ENCODE assay signal across 15 mouse cellular contexts in genomic region chr4:12491306-12491705, GRCm38 (mm10).
DNase-seq lines count a peak whose midpoint lies in the region.
"Had no signal": no experiment of that assay in that cellular context is flagged by ENCODE, and none has a peak within 500 bp of the region (broad histone marks: within the 10 kb centered on the region; RNA-seq: fewer than 3 reads in every experiment).

No protein-coding gene starts in this region.

- no peak overlapping the region for H3K4me3 ChIP-seq in heart, embryonic 10.5 days
- H3K4me3 ChIP-seq: forebrain, embryonic 15.5 days; hindbrain, embryonic 15.5 days had no signal

- H3K36me3 ChIP-seq in heart, embryonic 10.5 days, result no peaks in the 10 kb centered on the region
- H3K36me3 ChIP-seq: forebrain, embryonic 15.5 days; hindbrain, embryonic 15.5 days had no signal

- no peaks in the 10 kb centered on the region for H3K9me3 ChIP-seq in heart, embryonic 10.5 days
- H3K9me3 ChIP-seq: forebrain, embryonic 15.5 days; hindbrain, embryonic 15.5 days had no signal

- no peak overlapping the region for H3K27ac ChIP-seq in heart, embryonic 10.5 days
- H3K27ac ChIP-seq: forebrain, embryonic 15.5 days; hindbrain, embryonic 15.5 days had no signal

- DNase-seq in gastrocnemius, adult 18-20 months (ENCODE audit: low spot score), result peak; percentile 39
- no peak for DNase-seq in gastrocnemius, postnatal 10 days
- peak; percentile 12 for DNase-seq in heart, adult 8-10 months (ENCODE audit: low spot score)
- DNase-seq in heart, embryonic 10.5 days (ENCODE audit: low spot score), result no peak
- peak; percentile 22 for DNase-seq in gastrocnemius, postnatal 14 days
- peak; percentile 23 for DNase-seq in mesoderm, embryonic 11.5 days (ENCODE audit: low read depth, low spot score)
- no peak for DNase-seq in embryo, embryonic 10 days (ENCODE audit: low spot score)
- no peak for DNase-seq in kidney, postnatal 36 days
- DNase-seq: adrenal gland, postnatal 10 days; cerebellum, adult 11-12 months; cerebellum, adult 9-11 months; cerebellum, postnatal 36 days; kidney, adult 2 months had no signal

- H3K4me1 ChIP-seq in heart, embryonic 10.5 days, result no peaks in the 10 kb centered on the region
- H3K4me1 ChIP-seq: forebrain, embryonic 15.5 days had no signal

- intact Hi-C loops in gastrocnemius, postnatal 14 days (cut with DNase I; ENCODE audit: low total_unique reads), result no loop called here

- no peaks in the 10 kb centered on the region for H3K27me3 ChIP-seq in heart, embryonic 10.5 days (ENCODE audit: insufficient read depth, poor library complexity, severe bottlenecking)
- H3K27me3 ChIP-seq: forebrain, embryonic 15.5 days; hindbrain, embryonic 15.5 days had no signal

- 84% methylated on average over 6 of the region's 6 CpGs for WGBS in heart, embryonic 10.5 days

Comparison
In these comparisons a context has a peak if more than half of its experiments do, and no peak if none do; other contexts are left out.
1. DNase-seq: peak in gastrocnemius, adult 18-20 months (single experiment), heart, adult 8-10 months (single experiment), gastrocnemius, postnatal 14 days (single experiment) and mesoderm, embryonic 11.5 days (single experiment); none in gastrocnemius, postnatal 10 days (single experiment), heart, embryonic 10.5 days (single experiment), embryo, embryonic 10 days (single experiment) and kidney, postnatal 36 days (0 of 2).